Mouse (Mus musculus) kidney, adult 9 months (tissue): ENCODE data around the gene Carmil2.
A peak's percentile ranks its signal among the peaks of the same experiment; 100 is the strongest.

Experiments used
- DNase-seq: peaks from one replicate; pipeline ENCODE4 v3.0.0; 2022

Gene Carmil2

DNA sequence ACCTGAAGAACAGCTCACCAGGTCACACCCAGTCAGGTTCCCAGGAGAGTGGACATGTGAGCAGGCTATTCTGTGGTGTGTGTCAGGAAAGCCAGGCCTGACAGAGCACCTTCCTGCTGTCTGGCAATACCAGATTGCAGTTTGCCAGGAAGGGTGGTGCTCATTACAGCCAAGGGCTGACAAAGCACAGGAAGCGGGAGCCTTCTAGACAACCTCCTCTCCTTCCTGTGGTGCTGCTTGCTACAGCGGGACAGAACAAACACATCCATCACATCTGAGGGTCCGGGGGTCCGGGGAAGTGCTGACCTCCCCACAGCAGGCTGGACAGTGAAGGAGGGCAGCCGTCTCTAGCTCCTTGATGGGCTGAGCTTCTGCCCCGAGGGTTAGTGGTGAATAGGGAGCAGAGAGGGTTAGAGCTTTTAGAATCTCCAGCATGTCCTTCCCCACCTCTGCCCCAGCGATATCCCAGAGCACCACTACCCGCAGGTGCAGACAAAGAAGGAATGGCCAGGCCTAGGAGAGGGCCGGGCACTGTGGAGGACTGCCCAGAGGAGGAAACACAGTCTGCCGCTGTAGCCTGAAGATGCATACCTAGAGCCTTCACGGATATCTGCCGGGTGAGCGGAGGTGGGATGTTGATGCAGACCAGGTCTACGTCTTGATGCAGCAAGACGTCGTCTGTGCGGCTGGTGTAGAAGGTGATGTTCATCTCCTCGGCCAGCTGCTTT is 41.5 kb downstream of the Carmil2 start:
- DNase-seq = peak; percentile 76

DNA sequence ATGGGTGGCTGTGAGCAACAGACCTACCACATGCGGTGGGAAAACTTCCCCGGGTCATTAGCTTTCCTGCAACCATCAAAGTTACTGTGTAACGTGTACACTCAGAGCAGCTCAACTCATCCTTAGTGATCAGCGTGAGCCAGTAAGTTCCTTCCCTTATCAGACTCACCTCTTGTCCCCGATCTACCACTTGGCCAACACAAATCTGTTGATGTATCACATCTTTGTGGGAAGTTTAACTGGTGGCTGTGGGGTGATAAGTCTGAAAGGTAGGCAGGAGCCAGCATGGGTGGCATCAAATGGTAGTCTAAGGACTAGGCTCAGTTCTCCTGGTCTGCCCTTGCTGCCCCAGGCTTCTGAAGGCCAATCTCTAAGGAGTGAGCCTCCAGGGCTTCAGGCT is 46.1 kb downstream of the Carmil2 start:
- DNase-seq = no peak

DNA sequence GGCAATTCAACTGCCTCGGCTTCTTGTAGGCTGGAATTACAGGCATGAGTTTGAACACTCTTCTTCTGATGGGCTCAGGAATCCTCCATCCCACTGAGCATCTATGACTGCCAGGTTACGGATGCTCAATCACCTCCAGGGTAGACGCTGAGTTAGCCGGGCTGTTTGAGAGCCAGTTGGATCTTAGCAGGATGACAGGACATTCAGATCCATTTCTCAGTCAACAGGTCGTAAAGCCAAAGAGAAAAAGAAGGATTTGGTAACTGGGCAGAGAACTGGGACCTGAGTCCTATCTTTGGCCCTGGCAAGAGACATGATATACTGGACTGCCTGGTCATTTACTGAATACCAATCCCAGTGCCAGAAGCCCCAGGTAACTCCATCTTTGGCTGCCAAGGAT is 53.1 kb downstream of the Carmil2 start:
- DNase-seq = no peak

DNA sequence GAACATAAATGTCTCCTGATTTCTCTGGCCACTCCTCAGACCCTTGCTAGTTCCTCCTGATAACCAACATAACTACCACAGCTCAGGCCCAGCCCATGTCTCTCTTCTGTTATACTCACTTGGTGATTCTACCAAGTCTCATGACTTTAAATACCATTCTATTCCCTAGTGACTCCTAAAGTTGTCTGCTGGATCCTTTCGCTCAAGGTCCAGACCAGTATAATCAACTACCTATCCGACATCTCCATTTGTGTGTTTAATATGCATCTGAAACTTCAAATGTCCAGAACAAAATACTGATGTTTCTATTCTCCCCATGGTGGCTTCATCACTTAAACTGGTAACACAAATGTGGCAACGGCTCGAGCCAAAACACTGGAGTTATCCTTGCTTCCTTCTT is 57.2 kb downstream of the Carmil2 start:
- DNase-seq = peak; percentile 30
